Mouse (Mus musculus) heart, postnatal 10 days (tissue): Measurements from ENCODE around the gene Fstl1. TPM values are rescaled to one million over a fixed set of nuclear protein-coding genes. Genes with fewer than 3 reads are reported as not detected.

ENCODE experiments used
- DNase-seq, 2 experiments: peaks; one replicate each; pipeline ENCODE4 v3.0.0; 2021
- intact Hi-C: fragments of 180-260 bp; cut with DNase I; formaldehyde crosslinking; loops from one replicate; pipeline ENCODE4 v1.15.1; 2025
- total RNA-seq, 2 experiments: library from RNA; stranded (reverse); gene quantifications; 2 replicates each; pipeline ENCODE4 v1.2.3; 2021

Gene Fstl1
- 100 to 1,000 TPM; 352 to 420 TPM for total RNA-seq

DNA sequence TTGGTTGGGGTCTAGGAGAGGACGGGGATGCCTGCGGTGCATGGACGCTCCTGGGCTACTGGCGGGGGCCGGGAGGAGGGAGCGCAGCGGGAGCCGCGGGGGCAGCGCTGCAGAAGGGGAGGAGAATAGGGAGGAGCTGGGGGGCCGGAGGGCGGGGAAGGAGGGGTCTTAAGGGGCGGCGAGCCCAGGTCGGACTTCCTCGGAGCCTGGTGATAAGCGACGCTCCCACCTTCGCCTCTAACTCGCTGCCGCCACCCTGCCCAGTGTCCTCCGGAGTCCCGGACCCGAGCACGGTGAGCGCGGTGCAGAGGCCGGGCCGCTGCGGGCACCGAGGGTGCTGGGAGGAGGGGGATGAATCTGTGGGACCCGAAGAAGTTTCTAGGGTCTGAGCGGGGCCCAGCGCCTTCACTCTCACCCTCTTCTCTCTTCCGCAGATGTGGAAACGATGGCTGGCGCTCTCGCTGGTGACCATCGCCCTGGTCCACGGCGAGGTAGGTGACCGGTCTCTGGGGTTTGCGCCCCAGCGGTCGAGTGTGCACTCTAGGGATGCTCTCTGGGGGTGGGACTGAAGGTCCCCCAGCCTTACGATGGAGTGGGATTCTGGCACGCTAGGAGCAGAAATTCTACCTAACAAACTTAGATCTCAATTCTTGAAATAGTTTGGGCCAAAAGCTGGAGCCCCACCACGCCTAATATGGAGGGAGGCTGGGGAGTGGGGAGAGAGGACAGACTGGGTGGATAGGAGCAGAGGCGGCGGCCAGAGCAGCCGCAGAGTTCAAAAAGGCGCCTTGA, at the start of gene Fstl1:
Gene Fstl1, plus strand, starts transcription at position 14 of the 792 bp plus-strand sequence.
- peak; percentile 68 to 69 for DNase-seq

DNA sequence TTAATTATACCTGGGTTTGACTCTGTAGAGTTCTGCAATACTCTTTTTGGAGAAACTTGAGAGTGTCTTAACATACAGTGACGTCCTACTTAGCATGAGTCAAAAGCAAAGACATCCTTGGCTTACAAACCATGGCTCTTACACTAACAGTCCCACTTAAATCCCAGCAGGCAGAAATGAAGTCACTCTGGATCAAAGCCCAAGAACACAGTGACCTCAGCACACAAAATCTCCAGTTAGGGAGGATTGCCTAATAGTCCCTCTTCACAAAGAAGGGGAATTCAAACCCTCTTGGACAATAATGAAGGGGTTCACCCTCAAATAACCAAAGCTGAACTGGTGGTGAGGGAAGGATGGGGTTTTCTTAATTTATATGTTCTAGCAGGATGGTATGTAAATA, 48.0 kb upstream of the Fstl1 start:
- intact Hi-C loops, result no loop called here
- peak; percentile 83 to 84 for DNase-seq

More for the DNA sequence above, at the start of gene Fstl1:
- intact Hi-C loops, result loop anchor here (2.0 kb wide), 2 partner anchors 20 to 44 kb away; no protein-coding TSS in a partner anchor

DNA sequence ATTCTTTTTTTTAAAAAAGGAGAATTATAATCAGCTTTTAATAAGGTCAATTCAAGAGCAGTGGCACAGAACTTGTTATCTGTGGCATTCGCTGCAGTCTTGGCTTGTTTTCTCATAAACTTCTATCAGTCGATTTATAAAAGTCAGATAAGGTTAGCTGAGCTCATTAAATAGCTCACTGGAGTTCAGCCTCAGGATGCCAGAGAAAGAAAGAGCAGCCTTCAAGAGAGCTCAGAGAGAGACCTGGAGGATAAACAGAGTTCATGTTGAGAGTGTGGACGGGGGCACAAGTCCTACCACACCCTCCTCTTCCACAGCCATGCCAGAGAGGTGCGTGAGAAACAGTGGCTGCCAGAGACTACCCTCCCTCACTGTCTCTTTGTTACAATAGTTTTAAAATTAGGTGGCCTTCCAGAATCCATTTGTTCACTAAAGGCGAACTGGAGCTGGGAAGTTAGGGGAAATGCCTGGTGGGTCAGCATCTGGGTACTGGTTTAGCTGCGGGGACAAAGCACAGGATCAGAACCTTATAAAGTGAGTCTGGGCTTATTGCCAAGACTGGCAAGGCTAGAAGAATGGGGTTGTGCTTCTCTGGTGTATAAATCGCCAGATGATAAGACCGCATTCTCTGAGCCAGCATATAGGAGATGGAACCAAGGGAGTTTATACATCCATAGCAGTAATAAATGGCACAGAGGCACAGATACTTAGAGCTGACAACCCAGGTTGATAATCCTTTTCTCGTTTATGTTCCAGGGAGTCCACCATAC, 47.1 kb upstream of the Fstl1 start:
- intact Hi-C loops, result no loop called here

DNA sequence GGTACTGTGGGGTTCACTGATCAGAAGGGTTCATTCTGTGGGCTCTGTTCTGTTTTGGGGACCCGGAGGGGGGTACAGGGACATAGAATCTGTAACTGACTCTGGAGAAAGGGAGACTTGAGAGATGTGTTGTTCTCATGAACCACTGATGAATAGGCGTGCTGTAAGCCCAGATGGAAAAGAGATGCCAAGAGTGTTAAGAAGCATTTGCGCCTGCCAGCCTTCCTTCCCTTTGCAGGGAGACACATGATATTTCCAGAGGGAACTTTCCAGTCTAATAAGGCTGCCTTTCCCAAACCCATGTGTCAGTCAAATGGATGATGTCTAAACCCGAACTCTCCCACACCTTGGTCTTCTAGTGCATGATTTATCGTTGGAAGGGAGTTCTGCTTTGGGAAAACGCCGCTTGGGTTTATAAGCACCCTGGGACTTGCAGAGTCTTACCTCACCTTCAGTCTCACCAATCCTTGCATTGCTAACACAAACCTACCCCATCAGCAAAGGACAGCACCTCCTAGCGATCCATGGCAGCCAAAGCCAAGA, 46.3 kb upstream of the Fstl1 start:
- intact Hi-C loops, result no loop called here
- no peak for DNase-seq

More for the DNA sequence above, 47.1 kb upstream of the Fstl1 start:
- peak in 1 of 2 experiments; percentile 33 for DNase-seq

DNA sequence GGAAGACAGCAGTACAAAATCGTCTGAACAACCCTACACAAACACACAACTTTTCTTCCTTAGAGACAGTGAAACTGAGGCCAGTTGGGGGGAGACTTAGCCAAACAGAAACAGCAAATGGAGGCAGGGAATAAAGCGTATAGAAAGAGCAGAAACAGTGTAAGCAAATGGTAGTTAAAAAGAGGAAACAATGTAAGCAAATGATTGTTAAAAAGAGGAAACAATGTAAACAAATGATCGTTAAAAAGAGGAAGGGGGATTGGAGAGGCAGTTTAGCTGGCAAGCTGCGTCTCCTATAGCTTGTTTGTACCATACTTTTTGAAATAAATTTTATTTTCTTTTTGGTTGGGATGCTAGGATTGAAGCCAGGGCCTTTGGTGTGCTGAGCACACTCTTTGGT, 45.2 kb upstream of the Fstl1 start:
- DNase-seq, result no peak
- intact Hi-C loops, result no loop called here

DNA sequence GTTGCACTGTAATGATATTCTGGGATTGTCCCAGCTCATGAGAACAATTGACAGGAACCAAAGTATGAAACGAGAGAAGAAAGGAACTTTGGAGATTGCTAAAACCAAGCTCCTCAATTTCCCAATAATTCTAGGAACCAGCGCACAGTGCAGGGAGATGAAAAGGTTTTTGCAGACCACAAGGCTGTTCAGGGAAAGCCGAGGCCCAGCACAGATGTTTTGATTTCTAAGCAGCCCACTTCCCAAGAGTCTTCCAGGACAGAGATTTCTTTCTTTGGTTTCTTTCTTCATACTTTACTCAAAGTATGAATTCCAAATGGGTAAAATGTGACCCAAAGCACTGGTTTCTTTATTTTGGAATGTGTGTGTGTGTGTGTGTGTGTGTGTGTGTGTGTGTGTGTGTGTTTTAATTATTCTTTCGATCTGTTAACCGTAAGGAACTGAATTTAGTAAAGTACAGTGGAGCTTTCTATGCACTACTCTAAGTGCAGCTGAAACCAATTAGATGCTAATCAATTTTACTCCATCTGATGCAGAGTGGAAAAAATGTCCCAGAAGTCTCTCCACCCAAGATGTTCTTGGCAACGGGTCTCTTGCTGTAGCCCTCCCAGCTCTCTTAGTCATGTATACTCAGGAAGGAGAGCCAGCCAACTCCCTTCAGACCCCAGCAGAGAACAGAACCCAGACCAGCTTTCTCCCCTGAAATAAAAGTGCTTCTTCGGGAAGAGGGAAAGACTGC, 44.5 kb upstream of the Fstl1 start:
- intact Hi-C loops, result loop anchor here (2.0 kb wide), 1 partner anchor 45 kb away; the partner anchor contains the start of gene Fstl1
- DNase-seq, result peak; percentile 44 to 57

DNA sequence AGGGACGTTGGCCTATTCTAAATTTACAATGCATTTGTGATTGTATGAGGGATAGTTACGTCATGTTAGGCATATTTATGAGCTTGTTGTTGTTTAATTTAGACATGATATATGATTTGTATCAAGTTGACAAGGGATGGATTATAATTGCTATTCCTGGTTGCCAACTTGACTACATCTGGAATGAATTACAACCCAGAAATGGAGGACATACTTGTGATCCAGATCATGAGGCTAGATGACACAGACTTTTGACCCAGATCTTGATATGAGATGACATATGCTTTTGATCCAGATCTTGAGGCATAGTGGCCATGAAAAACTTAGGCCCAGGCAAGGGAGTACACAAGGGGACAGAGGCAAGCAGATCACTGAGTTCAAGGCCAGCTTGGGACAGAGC, 36.6 kb upstream of the Fstl1 start:
- intact Hi-C loops, result no loop called here
- DNase-seq, result no peak

DNA sequence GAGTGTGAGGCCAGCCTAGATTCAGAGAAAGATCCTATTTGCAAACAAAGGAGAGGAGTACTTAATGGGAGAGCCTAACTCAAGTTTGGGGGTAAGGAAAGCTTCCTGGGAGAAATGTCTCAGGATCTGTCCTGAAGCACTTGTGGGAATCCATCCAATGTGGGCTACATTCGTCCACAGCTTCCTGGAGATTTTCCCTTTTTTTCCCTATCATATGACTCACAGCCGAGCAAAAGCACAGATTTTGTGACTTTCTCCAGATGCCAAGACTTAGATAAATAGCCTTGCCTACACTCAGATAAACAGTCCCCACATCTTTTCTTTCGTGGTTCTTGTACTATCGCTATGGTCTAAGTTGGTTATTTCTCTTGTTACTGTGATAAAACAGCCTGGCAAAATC, 34.4 kb upstream of the Fstl1 start:
- intact Hi-C loops, result no loop called here
- DNase-seq, result no peak

DNA sequence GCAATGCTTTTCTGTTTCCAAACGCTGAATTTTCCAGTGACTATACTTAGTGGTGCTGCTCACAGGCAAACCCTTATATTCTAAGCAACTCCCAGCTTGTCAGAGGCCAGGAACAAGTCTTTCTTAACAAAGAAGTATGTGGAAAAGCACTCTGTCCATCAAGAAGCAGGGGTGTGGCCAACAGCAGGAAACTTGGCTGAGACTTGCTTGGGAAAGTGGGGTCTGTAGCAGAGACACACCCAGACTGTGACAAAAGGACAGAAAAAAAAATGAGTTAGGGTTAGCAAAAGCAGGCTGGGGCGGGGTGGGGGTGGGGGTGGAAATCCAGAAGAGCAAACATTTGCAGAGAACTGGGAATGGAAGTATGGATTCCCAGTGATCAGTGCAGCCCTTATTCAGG, 23.8 kb upstream of the Fstl1 start:
- intact Hi-C loops, result no loop called here

DNA sequence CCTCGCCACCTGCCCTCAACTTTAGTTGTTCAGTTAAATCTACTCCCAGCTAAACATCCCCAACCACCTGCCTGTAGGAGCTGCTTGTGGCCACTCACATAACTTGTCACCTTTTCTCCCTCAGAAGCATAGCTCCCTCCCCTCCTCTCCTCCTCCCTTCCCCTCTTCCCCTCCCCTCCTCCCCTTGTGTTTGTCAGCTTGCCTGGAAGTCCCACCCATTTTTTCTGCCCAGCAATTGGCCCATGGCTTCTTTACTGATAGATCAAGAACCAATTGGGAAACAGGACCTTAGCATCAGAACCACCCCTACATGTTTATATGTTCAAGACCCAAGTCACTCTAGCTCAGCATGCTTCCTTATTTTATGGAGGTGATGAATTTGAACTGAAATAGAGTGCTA, 22.9 kb upstream of the Fstl1 start:
- intact Hi-C loops, result no loop called here
- peak in 1 of 2 experiments; percentile 31 for DNase-seq

More for the DNA sequence above, 23.8 kb upstream of the Fstl1 start:
- DNase-seq, result peak; percentile 51 to 52

DNA sequence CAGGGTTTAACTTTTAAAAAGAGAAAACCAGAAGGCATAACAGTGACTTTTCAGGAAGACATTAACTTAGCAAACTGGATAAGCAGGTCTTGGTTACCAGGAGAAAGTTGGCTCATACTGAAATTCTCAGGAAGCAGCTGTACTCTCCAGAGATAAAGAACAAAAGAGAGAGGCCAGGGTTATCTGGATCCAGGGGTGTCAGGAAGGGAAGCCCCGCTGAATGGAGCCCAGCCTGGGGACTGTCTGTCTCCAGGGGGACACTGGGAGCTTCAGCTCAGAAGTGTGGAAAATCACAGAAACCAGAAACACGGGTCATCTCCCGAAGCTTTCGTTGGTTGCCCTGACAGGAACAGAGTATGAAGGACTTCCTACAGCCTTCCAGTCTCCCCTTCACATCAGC, 22.2 kb upstream of the Fstl1 start:
- intact Hi-C loops, result no loop called here
- DNase-seq, result peak; percentile 40 to 52

DNA sequence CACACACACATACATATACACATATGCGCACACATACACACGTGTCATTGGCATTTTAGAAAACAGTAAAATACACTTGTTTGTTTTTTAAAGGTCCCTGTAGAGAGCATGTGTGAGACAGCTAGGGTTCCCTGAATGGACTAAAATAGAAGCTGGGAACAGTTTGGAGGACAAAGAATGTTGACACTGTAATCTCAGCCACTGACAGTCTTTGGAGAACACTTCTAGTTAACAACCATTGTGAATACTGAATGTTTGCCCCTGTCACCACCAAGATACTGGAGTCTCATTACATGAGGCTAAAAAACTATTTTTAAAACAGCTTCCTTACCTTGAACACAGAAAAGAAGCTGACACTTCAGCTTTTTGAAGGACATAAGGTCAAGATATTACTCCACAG, 19.4 kb upstream of the Fstl1 start:
- intact Hi-C loops, result loop anchor here (2.0 kb wide), 1 partner anchor 20 kb away; the partner anchor contains the start of gene Fstl1
- DNase-seq, result peak; percentile 26 to 35

DNA sequence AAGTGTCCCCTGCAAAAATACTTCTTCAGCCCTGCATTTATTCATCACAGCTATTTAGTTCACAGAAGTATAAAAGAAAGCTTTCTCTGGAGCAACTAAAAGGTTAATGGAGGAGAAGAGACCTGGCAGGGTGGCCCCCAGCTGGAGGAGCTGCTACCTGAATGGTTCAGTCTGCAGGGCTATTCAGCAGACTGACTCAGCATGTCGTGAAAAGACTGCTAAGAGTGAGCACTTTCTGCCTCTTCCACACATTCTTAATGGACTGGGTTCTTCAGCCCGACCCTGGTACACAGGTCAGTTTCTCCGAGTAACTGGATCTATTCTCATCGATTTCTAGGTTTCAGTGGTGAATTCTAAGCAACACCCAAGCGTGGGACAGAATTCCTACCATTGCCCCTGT, 12.9 kb upstream of the Fstl1 start:
- DNase-seq, result no peak
- intact Hi-C loops, result no loop called here

DNA sequence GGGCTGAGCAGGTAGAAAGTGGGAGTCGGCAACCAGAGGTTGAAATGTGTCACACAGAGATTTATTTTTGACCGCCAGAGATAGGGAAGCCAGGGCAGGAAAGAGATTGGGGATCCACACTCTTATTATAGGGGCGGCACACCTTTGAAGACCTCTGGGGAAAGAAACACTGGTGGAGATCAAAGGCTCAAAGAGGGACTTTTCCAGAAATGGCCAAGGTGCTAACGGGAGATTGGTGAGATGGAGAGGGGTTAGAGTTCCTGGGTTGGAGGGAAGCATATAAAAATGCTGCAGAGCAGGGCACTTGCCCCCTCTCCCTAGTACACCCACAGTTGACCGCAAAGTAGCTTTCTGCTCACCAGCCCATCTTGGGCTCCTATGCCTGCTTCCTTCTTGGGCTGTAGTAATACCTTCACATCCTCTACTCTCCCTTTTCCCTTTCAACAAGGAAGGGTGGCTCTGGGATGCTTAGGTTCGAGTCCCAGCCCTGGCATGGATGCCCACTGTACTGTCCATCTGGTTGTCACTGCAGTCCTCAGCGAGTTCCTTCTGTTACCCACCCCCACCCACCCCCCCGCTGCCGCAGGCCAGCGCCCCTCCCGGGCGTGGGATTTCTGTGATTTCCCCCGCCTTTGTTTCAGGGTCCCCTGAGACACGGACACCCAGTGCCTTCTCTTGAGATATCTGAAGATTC, 360 bp upstream of the Fstl1 start:
- DNase-seq, result no peak

DNA sequence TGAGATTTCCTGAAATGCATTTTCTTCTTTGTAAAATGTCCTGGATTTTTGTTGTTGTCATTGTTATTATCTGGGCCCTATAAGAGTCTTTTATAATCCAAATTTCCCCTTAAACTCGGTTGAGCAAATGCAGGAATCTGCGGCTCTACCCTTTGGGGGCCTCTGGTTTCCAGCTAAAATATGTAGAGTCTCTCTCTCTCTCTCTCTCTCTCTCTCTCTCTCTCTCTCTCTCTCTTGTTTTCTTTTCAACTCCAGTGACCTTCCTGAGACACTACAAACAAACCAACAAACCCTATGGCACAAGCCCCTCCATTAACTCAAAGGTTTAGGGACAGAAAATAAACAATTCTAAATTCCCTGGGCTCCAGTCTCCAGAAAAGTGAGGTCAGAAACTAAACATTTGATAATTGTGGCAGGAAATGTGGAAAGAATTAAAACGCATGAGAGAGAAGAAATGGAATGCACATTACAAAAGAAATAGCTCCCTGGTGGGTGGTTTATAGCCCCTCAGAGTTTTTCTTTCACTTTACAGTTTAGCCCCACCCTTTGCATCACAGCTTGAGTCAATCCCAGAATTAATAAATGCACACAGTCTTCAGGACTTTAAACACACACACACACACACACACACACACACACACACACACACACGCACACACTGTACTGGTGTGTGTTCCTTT, 1.3 kb downstream of the Fstl1 start:
- intact Hi-C loops, result loop anchor here (2.0 kb wide), 2 partner anchors 21 to 45 kb away; no protein-coding TSS in a partner anchor
- DNase-seq, result peak in 1 of 2 experiments; percentile 39

More for the DNA sequence above, 360 bp upstream of the Fstl1 start:
- intact Hi-C loops, result loop anchor here (2.0 kb wide), 2 partner anchors 20 to 44 kb away; no protein-coding TSS in a partner anchor

DNA sequence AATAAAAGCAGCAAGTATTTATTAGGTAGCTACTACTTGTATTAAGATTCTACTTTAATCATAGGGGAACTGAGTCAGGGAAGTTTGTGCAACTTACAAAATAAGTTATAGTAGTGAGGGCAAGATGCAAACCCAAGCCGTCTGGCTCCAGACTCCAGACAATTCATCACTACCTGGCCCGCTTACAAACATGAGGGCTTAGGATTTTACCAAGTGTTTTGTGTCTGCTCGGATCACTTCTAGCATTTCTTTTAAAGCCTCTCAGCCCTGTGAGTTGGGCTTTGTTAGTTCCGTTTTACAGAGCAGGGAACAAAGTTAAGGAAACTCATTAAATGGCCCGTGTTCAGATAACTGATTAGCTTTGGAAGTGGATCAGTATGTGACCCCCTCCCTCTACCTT, 1.9 kb downstream of the Fstl1 start:
- no peak for DNase-seq
- intact Hi-C loops, result no loop called here

DNA sequence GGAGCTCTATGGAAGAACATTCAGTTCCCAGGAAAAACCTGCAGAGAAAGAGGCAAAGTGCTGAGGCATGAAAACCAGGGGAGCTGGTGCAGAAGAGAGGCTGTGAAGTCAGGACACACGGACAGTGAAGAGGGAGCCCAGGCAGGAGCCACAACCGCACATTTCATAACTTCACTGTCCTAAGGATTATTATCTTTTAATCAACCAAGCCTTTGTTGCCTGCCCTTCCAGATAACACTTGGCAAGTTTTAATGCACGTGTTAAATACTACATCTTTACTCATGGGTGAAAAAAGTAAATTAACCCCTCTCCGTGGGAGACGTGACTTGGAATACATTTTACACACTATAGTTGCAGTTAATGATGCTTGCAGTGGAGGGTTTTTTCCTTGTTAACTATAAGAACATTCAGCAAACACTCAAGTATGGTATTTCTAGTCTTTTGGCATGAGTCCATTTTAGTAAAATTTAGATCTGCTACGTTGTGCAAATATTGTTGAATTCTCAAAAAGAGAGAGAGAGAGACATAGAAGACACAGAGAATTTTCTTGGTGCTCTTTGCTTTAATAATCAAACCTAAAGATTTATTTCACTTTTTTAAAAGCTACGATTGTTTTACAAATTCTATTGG, 3.1 kb downstream of the Fstl1 start:
- intact Hi-C loops, result loop anchor here (2.0 kb wide), 1 partner anchor 95 kb away; no protein-coding TSS in a partner anchor

DNA sequence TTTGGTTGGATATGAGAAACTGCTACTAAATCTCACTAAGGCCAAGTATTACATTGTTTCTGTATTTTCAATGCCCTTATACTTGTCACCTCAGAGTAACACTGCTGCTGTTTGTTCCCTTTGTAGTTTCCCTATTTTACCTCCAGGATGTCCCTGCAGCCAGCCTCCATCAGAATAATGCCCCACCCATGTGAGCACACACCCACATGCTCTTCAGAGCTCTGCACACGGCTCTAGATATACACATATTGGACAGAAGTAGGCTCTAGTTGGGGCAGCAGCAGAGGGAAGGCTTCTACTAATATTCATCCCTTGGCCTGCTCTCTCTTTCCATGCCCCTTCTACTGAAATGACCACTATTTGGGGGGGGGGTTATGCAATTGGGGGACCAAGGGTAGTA, 3.7 kb downstream of the Fstl1 start:
- intact Hi-C loops, result loop anchor here (2.0 kb wide), 1 partner anchor 96 kb away; no protein-coding TSS in a partner anchor
- DNase-seq, result no peak

More for the DNA sequence above, 3.1 kb downstream of the Fstl1 start:
- DNase-seq, result no peak

DNA sequence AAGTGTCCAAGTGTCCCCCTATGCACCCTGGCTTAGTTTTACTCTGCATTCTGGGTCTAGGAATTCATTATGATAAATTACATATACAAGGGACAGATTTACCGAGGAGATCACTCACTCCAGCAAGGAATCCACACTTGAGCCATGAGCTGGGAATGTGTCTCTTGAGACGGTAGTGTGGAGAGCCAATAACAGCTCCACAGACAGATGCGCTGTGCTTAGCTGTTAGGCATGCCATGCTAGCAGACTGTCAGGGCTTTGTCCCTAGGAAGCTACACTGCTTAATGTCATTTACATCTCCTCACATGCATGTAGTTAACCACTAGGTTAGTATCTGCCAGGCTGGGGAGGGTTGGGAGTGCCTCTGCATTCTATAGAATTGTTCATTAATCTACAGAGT, 4.2 kb downstream of the Fstl1 start:
- DNase-seq, result peak in 1 of 2 experiments; percentile 24
- intact Hi-C loops, result loop anchor here (2.0 kb wide), 1 partner anchor 96 kb away; no protein-coding TSS in a partner anchor
